In genomic region chr9:42968894-42969521, GRCm38 (mm10) we compare ENCODE assay signal across 14 mouse cellular contexts. TPM values are rescaled to one million over a fixed set of nuclear protein-coding genes. Genes with fewer than 3 reads are reported as not detected.
"Had no signal": no experiment of that assay in that cellular context is flagged by ENCODE, and none has a peak within 500 bp of the region (broad histone marks: within the 10 kb centered on the region; RNA-seq: fewer than 3 reads in every experiment).

No protein-coding gene starts in this region.

- H3K27ac ChIP-seq: kidney, postnatal 0 days; limb, embryonic 12.5 days; liver, embryonic 14.5 days; midbrain, embryonic 13.5 days had no signal

- H3K9ac ChIP-seq: limb, embryonic 12.5 days; liver, embryonic 14.5 days; midbrain, embryonic 13.5 days had no signal

- H3K4me2 ChIP-seq: limb, embryonic 12.5 days; midbrain, embryonic 13.5 days had no signal

- H3K27me3 ChIP-seq: limb, embryonic 12.5 days; midbrain, embryonic 13.5 days had no signal

- H3K4me1 ChIP-seq: midbrain, embryonic 13.5 days had no signal

- H3K4me3 ChIP-seq: limb, embryonic 12.5 days; midbrain, embryonic 13.5 days had no signal

- ATAC-seq: intestine, postnatal 0 days; midbrain, embryonic 13.5 days had no signal

- DNase-seq: kidney, adult 9 months; kidney, postnatal 36 days; layer of hippocampus, adult 9-11 months; layer of hippocampus, postnatal 36 days; lung, adult 18-20 months; right cerebral cortex, adult 18-20 months; right cerebral cortex, postnatal 25 days; thymus, postnatal 36 days had no signal

- H3K9me3 ChIP-seq: limb, embryonic 12.5 days; midbrain, embryonic 13.5 days had no signal

RNA-seq across cellular contexts. Expression of gene Grik4, which starts 24.7 kb away (rescaled TPM):
- total RNA-seq: megakaryocyte-erythroid progenitor cell, adult 5-6 weeks had no signal
